Comparison of ENCODE assay signal across 8 mouse cellular contexts in the genomic region with DNA sequence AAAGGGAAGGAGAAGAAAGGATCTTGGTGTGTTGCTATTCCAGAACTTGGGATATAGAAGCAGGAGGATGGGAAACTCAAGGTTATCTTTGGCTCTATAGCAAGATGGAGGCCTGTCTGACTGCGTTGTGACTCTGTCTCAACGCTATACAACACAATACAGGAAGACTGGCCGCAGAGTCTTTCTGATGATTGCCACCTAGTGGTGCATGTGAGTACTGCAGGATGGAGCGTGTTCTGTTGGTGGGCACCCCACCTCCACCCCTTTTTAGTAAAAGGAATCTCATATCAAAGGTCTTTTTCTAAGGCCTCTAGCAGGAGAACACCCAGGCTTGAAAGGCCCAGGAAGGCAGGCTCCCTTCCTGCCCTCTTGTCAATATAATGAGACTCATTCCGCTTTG. TPM values are rescaled to one million over a fixed set of nuclear protein-coding genes. Genes with fewer than 3 reads are reported as not detected.
DNase-seq lines count a peak whose midpoint lies in the region; TF ChIP-seq lines count a peak whose summit lies in the region.
"Had no signal": no experiment of that assay in that cellular context is flagged by ENCODE, and none has a peak within 500 bp of the region (broad histone marks: within the 10 kb centered on the region; RNA-seq: fewer than 3 reads in every experiment).

No protein-coding gene starts in this region.

- H3K4me1 ChIP-seq in ES-E14 (ENCODE audit: control insufficient read depth in 2 of 2, insufficient read depth in 2 of 2, low read length in 2 of 2, poor library complexity in 1 of 2), result peaks cover 0 to 9% of the 10 kb centered on the region in 2 experiments; a peak in 2 of 4 replicates

- no peak overlapping the region for H3K9ac ChIP-seq in ES-E14 (ENCODE audit: insufficient read depth, low read depth, low read length, poor library complexity, severe bottlenecking)
- H3K9ac ChIP-seq: limb, embryonic 13.5 days had no signal

- no peak overlapping the region for H3K27ac ChIP-seq in ES-E14 (ENCODE audit: insufficient read depth, low read depth, low read length, poor library complexity, severe bottlenecking)
- H3K27ac ChIP-seq in gastrocnemius, adult 2 months, result no peak overlapping the region
- H3K27ac ChIP-seq: limb, embryonic 13.5 days had no signal

- H3K9me3 ChIP-seq in ES-E14 (ENCODE audit: control insufficient read depth, insufficient read depth, low read depth, low read length), result no peaks in the 10 kb centered on the region
- H3K9me3 ChIP-seq: limb, embryonic 13.5 days had no signal

- H3K36me3 ChIP-seq in ES-E14 (ENCODE audit: control insufficient read depth, insufficient read depth, low read length, poor library complexity, severe bottlenecking), result peaks cover 2% of the 10 kb centered on the region; the same call in 1 of the 2 replicates
- H3K36me3 ChIP-seq: limb, embryonic 13.5 days had no signal

- in situ Hi-C loops in ES-E14 (cut with MboI; ENCODE audit: low sequenced_read_pairs in 2 of 2, unreplicated experiment in 2 of 2), result no loop called here

- H3K4me3 ChIP-seq in ES-E14 (ENCODE audit: insufficient read depth in 1 of 2, low read depth in 1 of 2, low read length in 2 of 2, poor library complexity in 1 of 2, severe bottlenecking in 1 of 2), result no peak overlapping the region
- H3K4me3 ChIP-seq in gastrocnemius, adult 2 months, result no peak overlapping the region
- H3K4me3 ChIP-seq: limb, embryonic 13.5 days had no signal

- intact Hi-C loops in gastrocnemius, adult 2 months (cut with DNase I), result loop anchor here (5.0 kb wide), 2 partner anchors 55 to 225 kb away; partner anchors contain the start of genes Acbd4 and Plcd3

- peak; percentile 98 for TF ChIP-seq CTCF in gastrocnemius, adult 2 months (IDR thresholded peaks at IDR 0.05)

- DNase-seq in CD4-positive helper T cell, adult 2 months (ENCODE audit: low read depth, low spot score), result peak; percentile 81
- peak; percentile 79 for DNase-seq in ES-E14 (ENCODE audit: low read depth, low spot score)
- DNase-seq in cerebellum, adult 11-12 months, result peak; percentile 51
- peak; percentile 81 for DNase-seq in gastrocnemius, adult 2 months
- DNase-seq in layer of hippocampus, adult 9-10 months (ENCODE audit: low spot score), result peak; percentile 73
- DNase-seq in lung, postnatal 36 days, result peak; percentile 89
- peak; percentile 49 for DNase-seq in spleen, adult 12 weeks (ENCODE audit: low spot score)

TF ChIP-seq in ES-E14, 5 proteins besides CTCF, POLR2A, EP300 and RAD21:
- TF ChIP-seq HCFC1 (IDR thresholded peaks at IDR 0.05; ENCODE audit: borderline replicate concordance, insufficient read depth, low read length), result no peak
- TF ChIP-seq MAFK (IDR thresholded peaks at IDR 0.05; ENCODE audit: insufficient read depth, low read depth, low read length), result no peak
- TF ChIP-seq ZNF384 (IDR thresholded peaks at IDR 0.05; ENCODE audit: low read depth, low read length), result no peak
- TF ChIP-seq ZC3H11A (IDR thresholded peaks at IDR 0.05; ENCODE audit: borderline replicate concordance, low read depth, low read length), result no peak
- TF ChIP-seq CHD2 (IDR thresholded peaks at IDR 0.05; ENCODE audit: low read depth, low read length), result no peak

RNA-seq across cellular contexts. Expression of gene Arhgap27, which starts 36.5 kb away (rescaled TPM):
- total RNA-seq in ES-E14 (2012; rRNA removed), result 7.8 and 8.2 TPM in 2 replicates
- total RNA-seq in gastrocnemius, adult 2 months (2021), result 1 to 10 TPM; 6.0 to 8.8 TPM

RNA-seq across cellular contexts. Expression of gene Map3k14, which starts 59.7 kb away (rescaled TPM):
- total RNA-seq in ES-E14 (2012; rRNA removed), result 4.5 and 5.3 TPM in 2 replicates
- total RNA-seq in gastrocnemius, adult 2 months (2021), result 1 to 10 TPM; 4.1 to 4.2 TPM
